Mouse (Mus musculus): Measurements from ENCODE around the gene Acsbg1. TPM values are rescaled to one million over a fixed set of nuclear protein-coding genes. Genes with fewer than 3 reads are reported as not detected.
"Not testable (repeated sequence)": the region's sequence is repeated elsewhere in the genome, so short reads cannot be mapped to it uniquely, and the experiment has no call there.

The Acsbg1 gene
- total RNA-seq (2021): 10 to 100 TPM; 88.4 to 93.5 TPM

DNA sequence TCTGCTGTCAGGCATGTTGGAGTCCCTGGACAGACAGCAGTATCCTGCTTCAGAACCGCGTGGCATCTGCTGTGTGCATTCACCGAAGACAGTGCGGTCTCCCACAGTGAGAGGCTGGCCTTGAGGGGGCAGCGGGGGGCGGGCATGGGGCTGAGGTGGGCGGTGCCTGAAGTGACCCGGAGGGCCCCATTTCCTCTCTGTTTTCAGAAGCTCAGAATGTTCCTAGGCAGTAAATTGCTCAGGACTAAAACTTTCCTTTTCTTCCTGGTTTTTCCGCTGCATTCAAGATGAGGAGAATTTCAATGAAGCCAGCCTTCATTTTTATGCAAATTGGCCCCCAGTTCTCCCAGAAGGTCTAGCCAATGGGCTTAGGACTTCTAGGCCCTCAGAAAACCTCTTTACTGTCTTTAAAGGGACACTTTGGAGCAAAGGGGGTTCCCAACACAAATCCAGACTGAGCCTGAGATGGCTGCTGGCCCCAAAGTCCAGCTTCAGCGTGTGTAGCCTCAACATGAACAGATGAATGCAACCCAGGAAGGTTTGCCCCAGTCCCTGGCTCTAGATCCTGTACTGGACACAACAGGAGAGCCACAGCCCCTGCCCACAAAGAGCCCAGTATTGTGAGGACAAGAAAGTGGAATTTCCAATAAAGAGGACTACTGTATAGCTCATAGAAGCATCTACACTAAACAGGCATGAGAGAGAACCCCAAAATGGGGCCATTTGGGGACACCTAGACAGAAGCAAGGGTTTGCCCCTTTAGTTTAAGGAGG, at the start of gene Acsbg1:
Gene Acsbg1, minus strand, starts transcription at position 266 of the 773 bp plus-strand sequence.
- peak; percentile 44 to 50 for DNase-seq (ENCODE audit: extremely low spot score in 1 of 2, low spot score in 2 of 2)
- intact Hi-C loops (cut with DNase I): no loop called here

DNA sequence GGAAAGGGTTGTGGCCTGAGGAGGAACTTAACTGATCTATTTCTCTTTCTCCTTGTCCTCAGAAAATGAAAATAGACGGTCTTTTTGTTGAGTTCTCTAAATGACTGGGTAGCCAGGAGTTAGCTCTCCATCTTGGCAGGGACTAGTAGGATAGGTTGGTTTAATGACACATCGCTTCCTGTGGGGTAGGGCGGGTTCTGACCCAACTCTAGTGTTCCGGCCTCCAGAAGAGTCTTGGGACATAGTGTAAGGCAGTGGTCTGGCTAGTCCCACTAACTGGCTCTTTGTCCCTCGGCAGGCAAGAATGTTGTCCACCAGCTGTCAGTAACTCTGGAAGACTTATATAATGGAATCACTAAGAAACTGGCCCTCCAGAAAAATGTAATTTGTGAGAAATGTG, 46.4 kb upstream of the Acsbg1 start:
- no peak for DNase-seq (ENCODE audit: extremely low spot score in 1 of 2, low spot score in 2 of 2)
- intact Hi-C loops (cut with DNase I): no loop called here

- no peak for DNase-seq (ENCODE audit: extremely low spot score in 1 of 2, low spot score in 2 of 2)
- intact Hi-C loops (cut with DNase I): no loop called here
Observed at GRCm38 (mm10) chr9:54707288-54707999, 45.8 kb upstream of the Acsbg1 start.

DNA sequence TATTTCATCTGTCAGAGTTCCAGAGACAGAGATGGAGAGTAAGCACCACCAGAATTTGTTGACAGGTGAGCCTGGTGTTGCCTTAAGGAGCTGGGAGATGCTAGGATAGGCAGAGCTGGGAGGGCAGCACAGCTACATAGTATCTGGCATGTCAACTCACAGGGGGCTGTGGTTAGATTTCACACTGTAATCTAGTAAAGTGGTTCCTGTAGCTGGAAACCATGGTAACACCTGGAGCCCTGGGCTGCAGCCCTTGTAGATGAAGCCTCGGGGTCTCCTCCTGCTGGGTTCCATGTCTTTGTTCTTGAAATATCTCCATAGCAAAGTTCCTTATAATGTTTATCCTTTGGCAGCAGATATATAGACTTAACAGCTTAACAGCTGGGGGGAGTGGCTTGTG, 43.9 kb upstream of the Acsbg1 start:
- intact Hi-C loops (cut with DNase I): no loop called here
- no peak for DNase-seq (ENCODE audit: extremely low spot score in 1 of 2, low spot score in 2 of 2)

GRCm38 (mm10) chr9:54704361-54704760, 42.7 kb upstream of the Acsbg1 start:
- DNase-seq (ENCODE audit: extremely low spot score in 1 of 2, low spot score in 2 of 2): no peak
- intact Hi-C loops (cut with DNase I): no loop called here

GRCm38 (mm10) chr9:54702581-54702980, 40.9 kb upstream of the Acsbg1 start:
- no peak for DNase-seq (ENCODE audit: extremely low spot score in 1 of 2, low spot score in 2 of 2)
- intact Hi-C loops (cut with DNase I): no loop called here

- intact Hi-C loops (cut with DNase I): no loop called here
Observed at GRCm38 (mm10) chr9:54700746-54701145, 39.1 kb upstream of the Acsbg1 start.

GRCm38 (mm10) chr9:54700174-54700475, 38.5 kb upstream of the Acsbg1 start:
- DNase-seq (ENCODE audit: extremely low spot score in 1 of 2, low spot score in 2 of 2): peak in 1 of 2 experiments; percentile 26
- intact Hi-C loops (cut with DNase I): no loop called here

More at GRCm38 (mm10) chr9:54700746-54701145, 39.1 kb upstream of the Acsbg1 start:
- DNase-seq (ENCODE audit: extremely low spot score in 1 of 2, low spot score in 2 of 2): no peak

GRCm38 (mm10) chr9:54699345-54700173, 37.9 kb upstream of the Acsbg1 start:
- DNase-seq (ENCODE audit: extremely low spot score in 1 of 2, low spot score in 2 of 2): peak; percentile 65 to 91
- intact Hi-C loops (cut with DNase I): no loop called here

- intact Hi-C loops (cut with DNase I): no loop called here
- no peak for DNase-seq (ENCODE audit: extremely low spot score in 1 of 2, low spot score in 2 of 2)
Observed at GRCm38 (mm10) chr9:54699087-54699344, 37.3 kb upstream of the Acsbg1 start.

DNA sequence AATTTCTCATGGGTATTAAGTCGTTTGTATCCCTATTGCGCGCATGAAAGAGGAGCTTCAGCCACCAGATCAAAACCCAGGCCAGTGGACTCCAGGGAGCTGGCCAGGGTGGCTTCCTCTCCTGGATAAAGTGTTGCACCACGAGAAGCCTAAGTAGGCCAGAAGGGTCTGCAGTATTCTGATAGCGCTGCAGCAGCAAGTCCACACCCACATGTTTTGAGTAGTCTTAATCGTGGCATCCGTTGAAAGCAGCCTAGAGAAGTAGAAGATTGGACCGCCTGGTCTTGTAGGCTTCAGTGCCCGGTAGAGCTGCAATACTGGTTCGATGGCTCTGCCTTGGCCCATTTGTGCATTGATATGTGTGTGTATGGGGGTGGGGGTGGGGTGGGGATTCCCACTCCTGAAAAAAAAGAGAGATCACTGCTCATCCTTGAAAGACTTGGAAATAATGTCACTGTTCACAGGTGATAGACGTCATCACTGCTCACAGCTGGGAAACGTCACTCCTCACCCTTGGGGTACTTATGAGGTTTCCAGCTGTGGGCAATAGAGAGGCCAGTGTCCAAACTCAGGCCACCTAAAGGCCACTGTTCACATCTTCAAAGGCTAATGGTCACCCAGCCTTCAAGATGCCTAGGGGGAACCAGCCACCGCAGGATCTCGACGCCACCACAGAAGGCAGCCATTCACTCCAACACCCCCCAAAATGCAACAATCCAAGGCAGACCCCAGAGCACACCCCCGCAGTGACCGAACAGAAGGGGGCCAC, 36.8 kb upstream of the Acsbg1 start, which contains the start of gene Dnaja4:
Gene Dnaja4, plus strand, starts transcription at position 556 of the 769 bp plus-strand sequence.
- DNase-seq (ENCODE audit: extremely low spot score in 1 of 2, low spot score in 2 of 2): no peak
- intact Hi-C loops (cut with DNase I): no loop called here

DNA sequence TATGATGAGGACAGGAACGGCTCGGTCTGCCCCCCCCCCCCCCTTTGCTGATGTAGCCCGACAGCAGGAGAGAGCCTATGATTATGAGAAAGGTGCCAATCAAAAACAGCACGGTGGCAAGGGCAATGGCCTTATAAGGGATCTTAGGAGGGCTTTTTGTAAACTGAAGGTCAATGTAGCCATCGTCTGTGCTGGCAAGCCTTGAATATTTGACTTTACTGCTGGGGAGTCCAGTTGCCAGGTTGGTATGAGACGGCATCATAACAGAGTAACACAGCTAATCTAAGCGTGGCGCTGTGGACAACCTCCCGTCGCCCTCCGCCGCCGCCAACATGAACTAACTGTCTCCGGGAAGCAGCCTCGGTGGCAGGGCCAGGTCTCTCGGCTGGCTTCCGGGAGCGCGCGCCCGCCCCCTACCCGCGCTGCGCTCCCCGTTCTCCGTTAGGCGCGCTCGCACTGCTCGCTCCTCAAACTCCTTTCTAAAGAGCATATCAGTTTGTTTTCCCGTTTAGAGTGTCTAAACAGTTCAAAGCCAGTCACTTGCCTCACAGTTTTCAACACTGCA, 29.7 kb upstream of the Acsbg1 start:
- DNase-seq (ENCODE audit: extremely low spot score in 1 of 2, low spot score in 2 of 2); intact Hi-C loops (cut with DNase I): not testable (repeated sequence)

DNA sequence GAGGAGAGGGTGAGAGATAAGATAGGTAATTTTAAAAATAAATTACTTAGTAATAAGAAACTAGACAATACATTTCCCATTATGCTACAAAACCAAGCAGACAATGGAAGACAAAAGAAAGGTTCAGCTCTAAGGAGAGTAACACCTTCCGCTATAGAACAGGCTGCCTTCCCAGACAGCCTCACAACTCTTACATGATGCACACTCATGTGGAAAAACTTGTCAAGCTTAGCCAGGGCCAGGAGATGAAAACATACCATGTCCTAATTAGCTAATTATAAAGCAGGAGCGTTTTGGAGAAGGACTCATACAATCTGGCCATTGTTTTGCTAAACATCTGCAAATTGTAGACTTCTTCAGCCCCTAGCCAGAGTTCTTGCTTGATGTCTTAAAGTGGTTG, 29.0 kb upstream of the Acsbg1 start:
- intact Hi-C loops (cut with DNase I); DNase-seq (ENCODE audit: extremely low spot score in 1 of 2, low spot score in 2 of 2): not testable (repeated sequence)

GRCm38 (mm10) chr9:54689446-54689845, 27.8 kb upstream of the Acsbg1 start:
- intact Hi-C loops (cut with DNase I): no loop called here
- DNase-seq (ENCODE audit: extremely low spot score in 1 of 2, low spot score in 2 of 2): no peak

DNA sequence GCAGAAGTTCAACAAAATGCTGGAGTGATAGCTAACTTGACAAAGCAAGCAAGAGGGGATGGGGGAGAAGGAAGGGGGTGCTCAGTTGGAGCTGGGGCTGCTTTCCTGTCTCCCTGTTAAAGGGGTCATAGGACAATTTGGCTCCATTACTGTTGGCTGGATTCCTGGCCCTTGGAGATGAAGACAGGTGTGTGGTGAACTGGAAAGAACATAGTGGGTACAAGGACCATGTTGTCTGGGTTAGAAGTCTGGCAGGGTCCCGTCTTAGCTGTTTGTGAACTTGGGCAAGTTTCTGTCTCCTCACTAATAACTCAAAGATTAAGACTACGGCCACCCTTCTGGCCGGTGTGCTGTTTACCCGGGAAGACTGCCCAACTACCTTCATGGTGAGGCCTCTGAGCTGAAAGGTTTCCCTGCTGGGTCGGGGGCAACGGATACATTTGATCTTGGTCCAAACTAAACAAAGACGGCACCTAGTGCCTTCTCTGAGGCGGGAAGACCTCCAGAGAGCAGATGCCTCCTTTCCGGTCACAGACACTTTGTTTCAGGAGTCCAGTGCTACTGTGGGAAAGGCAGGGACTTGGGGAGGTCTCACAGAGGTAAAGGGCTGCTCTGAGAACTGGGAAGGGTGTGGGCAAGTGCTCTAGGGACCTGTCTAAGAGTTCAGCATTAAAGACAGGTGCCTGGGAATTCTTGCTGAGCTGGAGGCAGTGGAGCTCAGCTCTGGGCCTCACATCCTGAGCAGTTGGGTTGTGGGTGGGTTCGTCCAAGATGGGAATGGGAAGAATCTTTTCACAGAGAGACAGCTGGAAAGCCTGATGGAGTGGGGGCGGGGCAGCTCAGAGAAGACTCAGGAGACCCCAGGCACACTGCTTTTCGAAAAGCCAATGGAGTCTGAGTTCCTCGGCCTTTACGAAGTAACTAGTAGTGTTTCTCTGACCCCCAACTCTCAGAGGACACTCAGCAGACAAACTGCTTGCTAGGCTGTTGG, 25.9 kb upstream of the Acsbg1 start:
- peak; percentile 27 to 57 for DNase-seq (ENCODE audit: extremely low spot score in 1 of 2, low spot score in 2 of 2)
- intact Hi-C loops (cut with DNase I): no loop called here

DNA sequence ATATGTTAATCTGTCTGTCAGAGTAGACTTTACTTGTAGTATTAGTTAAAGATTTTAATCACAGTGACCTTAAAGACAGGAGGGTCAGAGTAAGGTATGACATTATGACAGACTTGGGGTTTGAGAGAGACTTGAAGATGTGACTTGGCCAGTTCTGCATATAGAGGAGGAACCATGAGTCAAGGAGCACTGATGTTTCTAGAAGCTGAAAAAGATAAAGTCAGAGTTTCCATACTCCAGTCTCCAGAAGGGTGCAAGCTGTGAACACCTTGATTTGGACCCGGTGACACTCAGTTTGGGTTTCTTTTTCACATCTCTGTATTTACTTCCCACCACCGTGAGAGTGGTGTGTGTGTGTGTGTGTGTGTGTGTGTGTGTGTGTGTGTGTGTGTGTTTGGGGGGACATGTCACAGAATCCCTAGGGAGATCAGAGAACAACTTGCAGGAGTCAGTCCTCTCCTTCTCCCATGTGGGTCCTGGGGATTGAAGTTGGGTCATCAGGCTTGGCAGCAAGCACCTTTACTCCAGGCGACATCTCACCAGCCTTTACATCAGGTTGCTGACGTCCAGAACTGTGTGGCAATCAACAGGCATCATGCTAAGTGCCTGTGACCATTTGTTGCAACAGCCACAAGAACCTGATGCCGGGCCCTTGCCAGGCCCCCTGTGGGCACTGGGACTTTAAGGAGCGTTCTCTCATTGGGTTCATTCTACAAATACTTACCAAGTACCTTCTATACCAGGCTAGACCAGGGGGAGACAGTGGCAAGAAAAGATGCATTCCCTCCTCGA, 22.3 kb upstream of the Acsbg1 start:
- intact Hi-C loops (cut with DNase I): no loop called here
- DNase-seq (ENCODE audit: extremely low spot score in 1 of 2, low spot score in 2 of 2): no peak

- DNase-seq (ENCODE audit: extremely low spot score in 1 of 2, low spot score in 2 of 2): no peak
- intact Hi-C loops (cut with DNase I): no loop called here
Observed at GRCm38 (mm10) chr9:54682846-54683245, 21.2 kb upstream of the Acsbg1 start.
